Mouse (Mus musculus) left cerebral cortex, postnatal 14 days (tissue): ENCODE data around the gene Prkar2b. TPM values are rescaled to one million over a fixed set of nuclear protein-coding genes. Genes with fewer than 3 reads are reported as not detected.
"Not testable (repeated sequence)": the region's sequence is repeated elsewhere in the genome, so short reads cannot be mapped to it uniquely, and the experiment has no call there.

Experiments
- DNase-seq, 2 experiments: peaks; one replicate each; pipeline ENCODE4 v3.0.0; 2021 to 2022; ENCODE audit warnings: low spot score in 2 of 2, mixed read lengths in 1 of 2
- intact Hi-C: fragments of 180-260 bp; cut with DNase I; formaldehyde crosslinking; loops from one replicate; pipeline ENCODE4 v1.15.1; 2025
- total RNA-seq, 2 experiments: library from RNA; stranded (reverse); gene quantifications; 2 replicates each; pipeline ENCODE4 v1.2.3; 2021

Gene Prkar2b
- total RNA-seq, 2 experiments from 2014 or later = 108 to 113 TPM

DNA sequence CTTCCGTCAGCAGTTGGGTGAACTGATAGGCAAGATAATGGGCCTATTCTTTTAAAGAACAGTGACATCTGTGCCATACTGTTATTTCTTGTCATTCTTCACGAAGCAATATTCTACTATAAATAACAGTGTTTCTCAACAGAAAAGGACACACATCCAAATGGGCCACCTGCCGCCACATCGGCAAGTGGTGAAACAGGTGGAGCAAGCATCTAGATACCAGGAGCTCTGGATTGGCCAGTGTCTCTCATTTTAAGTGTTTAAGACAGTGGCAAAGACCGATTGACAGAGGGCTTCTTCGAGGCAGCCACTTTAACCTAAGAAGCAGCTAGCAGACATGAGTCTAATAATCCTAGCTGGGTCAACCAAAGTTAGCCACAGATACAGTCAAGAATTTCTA lies 44.6 kb downstream of the Prkar2b start:
- intact Hi-C loops = no loop called here
- DNase-seq = no peak

DNA sequence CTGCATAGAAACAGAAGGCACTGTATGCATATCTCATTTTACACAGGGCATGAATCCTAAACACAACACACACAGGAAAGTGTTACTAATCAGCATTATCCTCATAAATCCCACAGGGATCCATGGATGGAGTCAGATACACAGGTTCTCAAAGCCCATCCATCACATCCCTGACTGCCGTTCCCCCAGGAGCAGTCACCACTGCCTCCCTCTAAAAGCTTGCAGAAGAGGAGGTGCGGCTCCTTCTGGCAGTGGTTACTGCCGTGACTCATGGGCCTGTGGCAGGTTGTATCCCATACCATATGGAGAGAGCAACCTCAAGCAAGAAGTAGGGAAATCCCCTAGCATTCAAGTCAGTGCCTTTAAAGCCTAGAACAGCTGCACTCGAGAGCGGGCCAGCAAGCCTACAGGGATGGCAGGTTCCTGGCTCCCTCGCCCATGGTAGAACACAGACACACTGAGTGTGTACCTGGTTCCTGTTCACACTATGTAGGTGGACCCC lies 45.8 kb downstream of the Prkar2b start:
- intact Hi-C loops = no loop called here
- DNase-seq = peak in 1 of 2 experiments; percentile 44

DNA sequence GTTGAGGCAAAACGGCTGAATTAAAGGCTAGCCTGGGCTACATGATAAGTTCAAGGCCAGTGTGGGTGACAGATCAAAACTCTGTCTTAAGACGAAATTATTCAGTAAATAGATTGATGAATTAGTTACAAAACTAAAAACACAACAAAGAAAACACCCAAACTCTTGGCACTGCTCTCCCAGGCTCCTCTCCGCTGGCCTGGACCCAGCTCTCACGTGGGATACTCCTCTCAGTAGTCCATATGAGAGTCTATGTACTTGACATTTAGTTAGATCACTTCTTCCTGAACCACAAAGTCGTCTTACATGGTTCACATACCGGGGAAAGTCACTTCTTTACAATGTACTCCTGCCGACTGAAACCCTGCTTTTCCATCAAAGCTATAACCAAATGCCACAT lies 46.3 kb downstream of the Prkar2b start:
- no peak for DNase-seq
- intact Hi-C loops = no loop called here

DNA sequence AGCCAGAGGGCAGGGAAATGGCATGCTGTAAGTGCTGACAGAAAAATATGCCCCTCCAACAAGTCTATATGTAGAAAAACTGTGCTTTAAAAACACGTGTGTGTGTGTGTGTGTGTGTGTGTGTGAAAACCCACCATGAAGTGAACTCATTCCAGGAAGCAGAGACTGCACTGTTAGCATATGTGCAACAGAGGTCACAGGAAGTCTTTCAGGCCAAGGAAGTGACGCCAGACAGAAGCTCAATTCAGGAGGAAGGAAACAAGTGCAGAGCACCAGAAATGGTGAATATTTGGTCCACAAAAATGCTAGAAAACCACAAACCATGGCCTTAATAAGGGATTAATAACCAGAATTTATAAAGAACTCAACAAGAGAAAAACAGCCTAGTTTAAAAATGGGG lies 48.9 kb downstream of the Prkar2b start:
- intact Hi-C loops = no loop called here
- no peak for DNase-seq

DNA sequence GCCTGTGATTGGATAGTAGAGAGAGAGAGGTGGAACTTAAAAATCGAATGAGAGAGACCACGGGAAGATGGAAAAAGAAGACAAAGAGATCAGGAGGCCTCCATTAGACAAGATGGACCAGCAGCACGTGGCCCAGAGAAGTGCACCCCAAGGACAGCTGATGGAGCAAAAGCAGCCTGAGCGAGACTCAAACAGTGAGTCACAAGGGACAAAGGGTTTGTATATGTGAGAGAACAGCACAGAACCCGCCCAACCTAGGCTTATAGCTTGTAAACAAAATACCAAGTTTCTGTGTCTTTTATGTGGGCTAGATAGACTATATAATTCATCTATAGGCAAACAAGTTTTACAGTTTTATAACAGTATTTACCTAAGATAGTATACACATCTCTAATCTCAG lies 50.0 kb downstream of the Prkar2b start:
- no peak for DNase-seq
- intact Hi-C loops = no loop called here

DNA sequence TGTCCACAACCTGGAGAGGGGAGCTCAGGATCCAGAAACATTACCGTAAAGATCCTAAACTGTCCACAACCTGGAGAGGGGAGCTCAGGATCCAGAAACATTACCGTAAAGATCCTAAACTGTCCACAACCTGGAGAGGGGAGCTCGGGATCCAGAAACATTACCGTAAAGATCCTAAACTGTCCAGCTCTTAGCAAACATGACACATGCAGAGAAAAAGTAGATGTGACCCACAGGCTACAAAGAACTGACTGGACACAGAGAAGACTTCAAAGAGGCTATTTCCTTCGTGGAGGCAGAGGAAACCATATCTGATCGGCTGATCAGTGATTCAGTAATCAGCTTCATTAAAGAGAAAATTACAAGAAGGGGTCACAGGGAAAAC lies 51.1 kb downstream of the Prkar2b start:
- DNase-seq, intact Hi-C loops: not testable (repeated sequence)

DNA sequence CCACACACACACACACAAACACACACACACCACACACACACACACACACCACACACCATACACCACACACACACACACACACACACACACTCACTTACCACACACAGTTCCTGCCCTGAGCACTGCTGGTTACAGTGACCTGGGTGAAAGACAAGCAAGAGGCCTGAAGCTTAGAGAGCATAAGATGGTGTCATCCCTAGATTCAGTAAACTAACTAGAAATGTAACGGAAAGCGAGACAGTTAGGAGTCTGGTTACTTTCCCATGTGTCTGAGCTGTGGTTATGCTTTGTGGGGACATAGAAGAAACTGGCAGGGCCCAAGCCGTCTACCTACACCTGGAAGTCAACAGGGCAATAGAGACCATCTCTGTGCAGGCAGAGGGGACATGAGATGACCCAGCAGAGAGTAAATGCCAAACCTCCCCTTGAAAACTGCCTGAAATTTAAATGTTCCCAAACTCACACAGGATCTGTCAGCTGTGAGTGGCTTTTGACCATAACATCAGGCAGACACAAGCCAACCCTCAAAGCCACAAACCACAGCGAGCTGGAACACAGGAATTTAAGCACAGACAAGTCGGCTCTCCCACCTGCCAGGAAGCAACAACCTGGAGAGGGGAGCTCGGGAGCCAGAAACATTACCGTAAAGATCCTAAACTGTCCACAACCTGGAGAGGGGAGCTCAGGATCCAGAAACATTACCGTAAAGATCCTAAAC lies 51.7 kb downstream of the Prkar2b start:
- no peak for DNase-seq
- intact Hi-C loops = no loop called here

DNA sequence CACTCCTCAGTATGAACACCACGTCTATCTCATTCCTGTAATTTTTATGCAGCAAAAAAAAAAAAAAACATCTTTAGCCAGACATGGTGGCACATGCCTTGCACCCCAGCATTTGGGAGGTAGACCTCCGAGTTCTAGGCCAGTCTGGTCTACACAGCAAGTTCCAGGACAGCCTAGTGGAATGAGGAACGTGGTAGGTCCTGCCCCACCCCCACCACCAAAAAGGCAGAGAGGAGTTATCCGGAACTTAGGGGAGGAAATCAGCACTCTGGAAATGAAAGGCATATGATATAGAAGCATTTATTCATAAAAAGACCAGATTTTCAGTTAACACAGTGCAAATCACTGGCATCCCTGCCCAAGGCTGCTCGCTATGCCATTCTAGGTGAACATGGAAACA lies 52.4 kb downstream of the Prkar2b start:
- intact Hi-C loops = no loop called here
- no peak for DNase-seq

DNA sequence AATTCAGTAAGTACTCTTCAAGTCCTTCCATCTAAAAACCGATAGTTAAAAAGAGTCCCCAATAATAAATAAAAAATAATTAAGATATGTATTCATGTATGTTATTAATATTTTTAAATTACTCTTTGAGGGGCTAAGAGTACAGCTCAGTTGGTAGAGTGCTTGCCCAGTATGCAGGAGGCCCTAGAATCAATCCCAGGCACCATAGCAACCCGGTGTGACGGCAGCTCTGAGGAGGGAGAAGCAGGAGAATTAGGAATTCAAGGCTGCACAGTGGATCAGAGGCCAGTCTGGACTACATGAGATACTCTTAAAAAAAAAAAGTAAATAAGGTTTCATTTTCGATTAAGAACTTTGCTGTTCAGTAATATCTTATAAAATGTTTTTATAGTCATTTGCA lies 53.5 kb downstream of the Prkar2b start:
- DNase-seq = no peak
- intact Hi-C loops = no loop called here

DNA sequence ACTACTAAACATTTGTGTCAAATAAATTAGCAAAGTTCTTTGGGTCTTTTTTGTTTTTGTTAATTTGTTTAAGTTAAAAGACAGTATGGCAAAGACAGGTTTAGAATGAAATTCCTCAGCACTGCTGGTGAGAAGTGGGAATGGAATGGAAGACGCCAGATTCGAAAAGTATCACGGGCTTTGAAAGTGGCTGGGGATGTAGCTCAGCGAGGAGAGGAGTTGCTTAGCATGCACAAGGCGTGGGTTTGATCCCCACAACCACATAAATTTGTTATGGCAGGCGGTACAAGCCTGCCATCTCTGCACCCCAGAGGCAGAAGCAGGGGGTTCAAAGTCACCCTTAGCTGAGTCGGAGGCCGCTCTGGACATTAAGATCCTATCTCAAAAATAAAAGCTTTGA lies 54.1 kb downstream of the Prkar2b start:
- intact Hi-C loops = no loop called here

DNA sequence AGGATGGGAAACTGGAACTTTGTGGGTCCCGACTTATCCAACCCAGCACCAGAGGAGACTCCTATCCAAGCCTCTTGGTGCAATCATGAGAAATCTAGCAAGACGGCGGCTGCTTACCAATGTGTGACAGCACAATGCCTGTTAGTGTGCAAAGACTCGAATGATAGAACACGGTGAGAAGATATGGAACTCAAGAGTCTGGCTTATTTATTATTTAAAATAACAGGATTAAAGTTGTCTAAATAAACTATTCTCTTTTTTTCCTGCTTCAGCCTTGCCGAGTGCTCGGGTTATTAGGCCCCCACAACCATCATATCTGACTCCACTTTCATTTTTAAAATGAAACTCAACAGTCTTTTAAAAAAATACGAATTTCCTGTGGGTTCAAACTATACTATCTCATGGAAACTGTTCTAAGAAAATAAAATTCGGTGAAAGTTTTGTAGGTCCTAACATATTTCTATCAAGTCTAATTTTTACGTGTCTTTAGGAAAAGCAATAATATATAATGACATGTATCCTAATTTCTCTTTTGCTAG lies 54.6 kb downstream of the Prkar2b start:
- DNase-seq = no peak
- intact Hi-C loops = no loop called here

More for the DNA sequence above, 54.1 kb downstream of the Prkar2b start:
- DNase-seq = no peak

DNA sequence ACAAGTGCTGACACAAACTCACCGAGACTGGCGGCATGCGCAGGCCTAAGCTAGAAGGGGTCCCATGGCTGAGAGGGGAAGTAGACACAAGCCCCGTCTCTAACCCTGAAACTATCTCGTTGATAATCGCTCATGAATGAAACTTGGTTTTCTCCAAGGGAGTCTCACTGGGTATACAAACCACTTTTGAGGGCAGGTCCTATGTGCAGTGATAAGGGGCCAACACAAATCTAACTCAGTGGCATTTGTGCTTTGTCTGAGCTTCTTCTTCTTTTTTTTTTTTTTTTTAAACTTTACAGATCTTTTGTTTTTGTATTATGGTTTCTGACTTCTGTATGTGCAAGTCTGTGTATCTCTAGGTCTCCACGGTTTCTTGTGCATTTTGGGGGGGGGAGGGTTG lies 60.6 kb downstream of the Prkar2b start:
- intact Hi-C loops = no loop called here
- no peak for DNase-seq

DNA sequence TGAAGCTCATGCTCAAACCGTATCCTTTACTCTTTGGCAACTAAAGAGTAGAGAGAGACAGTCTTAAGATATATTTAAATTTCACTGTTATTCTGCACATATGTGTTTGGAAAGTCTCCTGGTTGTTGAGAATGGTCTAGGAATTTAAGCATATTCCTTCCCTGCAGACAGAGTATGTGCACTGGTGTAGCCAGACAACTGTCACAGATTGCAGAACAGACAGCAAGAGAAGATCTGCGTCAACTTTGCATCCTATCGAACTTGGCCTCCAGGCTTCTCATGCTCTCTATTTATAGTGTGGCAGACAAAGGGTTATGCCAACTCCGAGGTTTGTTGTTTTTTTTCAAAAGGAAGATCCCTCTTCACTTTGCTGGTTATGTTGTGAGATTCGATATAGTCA lies 62.4 kb downstream of the Prkar2b start:
- DNase-seq = no peak
- intact Hi-C loops = no loop called here

DNA sequence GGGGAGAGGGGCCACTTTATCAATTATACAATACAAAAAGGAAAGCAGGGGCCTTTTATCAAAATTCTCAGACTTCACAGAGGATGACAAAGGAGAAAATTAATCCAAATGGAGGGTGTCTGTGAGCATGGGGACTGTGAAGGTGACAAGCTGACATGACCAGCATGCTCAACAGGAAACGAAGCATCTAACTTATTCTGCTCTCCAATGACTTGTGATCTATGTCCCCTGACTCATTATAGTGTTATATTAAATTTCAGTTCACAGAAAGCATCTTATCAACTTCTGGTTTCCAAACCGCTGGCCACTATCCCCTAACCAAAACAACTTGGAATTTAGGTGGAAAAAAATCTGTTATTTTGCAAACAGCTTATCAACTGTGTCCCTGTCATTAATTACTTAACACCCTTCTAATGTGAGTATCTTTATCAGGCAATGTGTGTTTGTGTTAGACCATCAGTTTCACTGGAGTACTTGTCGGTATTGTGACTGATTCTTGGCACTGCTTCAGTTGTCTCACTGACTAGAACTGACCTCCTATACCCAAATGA lies 63.7 kb downstream of the Prkar2b start:
- intact Hi-C loops = no loop called here
- no peak for DNase-seq

DNA sequence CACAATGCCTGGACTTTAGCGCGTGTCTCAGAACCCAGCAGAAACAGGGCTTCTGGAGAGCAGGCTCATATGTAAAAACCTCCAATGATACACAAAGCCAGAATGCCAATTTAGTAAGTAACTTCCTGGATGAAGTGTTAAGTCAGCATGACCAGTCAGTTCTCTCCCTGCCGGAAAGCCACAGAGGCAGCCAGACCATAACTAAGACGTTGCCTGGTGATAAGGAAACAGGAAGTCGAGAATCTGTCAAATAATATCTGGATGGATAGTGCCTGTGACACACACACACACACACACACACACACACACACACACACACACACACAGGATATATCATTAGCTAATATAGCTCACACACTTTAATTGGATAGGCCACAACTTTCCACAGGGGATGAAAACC lies 64.2 kb downstream of the Prkar2b start:
- no peak for DNase-seq
- intact Hi-C loops = no loop called here

DNA sequence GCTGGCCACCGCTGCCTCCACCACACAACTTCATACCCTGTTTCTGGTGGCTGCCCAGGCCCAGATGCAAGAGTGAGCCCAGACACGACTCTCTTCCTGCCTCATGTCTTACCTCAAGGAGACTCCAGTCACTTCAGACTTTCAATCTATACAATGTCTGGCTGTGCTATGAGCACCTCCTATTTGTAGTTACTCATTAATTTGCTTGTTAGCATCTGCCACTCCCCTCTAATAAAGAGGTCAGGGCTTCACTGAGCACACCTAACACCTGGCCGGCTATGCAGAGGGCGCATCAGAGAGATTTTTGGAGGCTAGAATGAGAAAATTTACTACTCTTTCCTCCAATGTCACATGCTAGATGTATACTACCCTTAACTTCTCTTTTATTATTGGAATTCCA lies 70.5 kb downstream of the Prkar2b start:
- intact Hi-C loops = no loop called here
- DNase-seq = no peak

DNA sequence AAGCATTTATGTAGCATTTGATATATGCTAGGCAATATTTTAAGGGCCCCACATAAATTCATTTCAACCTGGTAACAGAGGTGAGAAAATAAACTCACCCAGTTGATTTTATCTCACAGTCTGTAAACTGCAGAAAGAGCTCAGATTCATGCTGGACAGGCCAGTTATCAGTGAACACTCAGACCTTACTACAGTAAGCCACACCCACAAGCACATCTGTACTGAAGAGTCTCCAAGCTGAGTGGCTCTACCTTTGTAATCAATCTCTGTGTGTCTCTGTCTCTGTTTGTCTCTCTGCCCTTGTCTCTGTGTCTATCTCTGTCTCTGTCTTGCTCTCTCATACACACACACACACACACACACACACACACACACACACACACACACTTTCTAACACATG lies 71.4 kb downstream of the Prkar2b start:
- intact Hi-C loops = no loop called here
- DNase-seq = no peak

DNA sequence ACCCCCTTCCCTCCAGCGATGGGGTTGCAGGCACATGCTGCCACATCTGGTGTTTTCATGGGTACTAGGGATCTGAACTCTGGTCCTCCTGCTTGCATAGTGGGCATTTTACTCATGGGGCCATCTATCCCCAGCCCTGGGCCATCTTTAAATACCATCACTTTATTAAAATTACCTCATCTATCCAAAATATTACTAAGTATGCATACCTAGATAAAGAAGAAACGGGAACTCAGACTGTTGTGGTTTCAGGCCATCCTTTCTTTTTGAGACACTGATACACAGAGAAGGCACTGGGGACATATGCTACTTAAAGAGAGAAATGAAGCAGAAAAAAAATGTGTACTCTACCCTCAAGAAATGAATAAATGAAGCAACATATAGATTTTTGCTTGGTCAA lies 74.6 kb downstream of the Prkar2b start:
- DNase-seq = no peak
- intact Hi-C loops = no loop called here

DNA sequence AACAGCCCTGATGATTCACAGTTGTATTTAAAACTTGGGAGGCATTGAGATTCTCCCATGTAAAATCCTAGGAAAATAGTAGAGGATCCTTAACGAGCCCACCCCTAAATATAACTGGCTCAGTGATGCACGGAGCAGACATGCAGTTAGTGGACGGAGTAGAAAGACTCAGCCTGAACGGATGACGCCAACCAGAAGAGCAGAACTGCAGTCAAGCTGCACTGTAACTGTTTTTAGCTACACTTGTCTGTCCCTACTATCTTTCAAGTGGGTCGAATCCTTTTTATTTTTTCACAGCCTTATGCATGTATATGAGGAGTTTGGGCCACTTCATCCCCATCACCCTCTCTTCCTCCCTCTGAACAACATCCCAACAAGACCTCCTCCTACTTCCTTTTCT lies 75.4 kb downstream of the Prkar2b start:
- DNase-seq = no peak
- intact Hi-C loops = no loop called here

DNA sequence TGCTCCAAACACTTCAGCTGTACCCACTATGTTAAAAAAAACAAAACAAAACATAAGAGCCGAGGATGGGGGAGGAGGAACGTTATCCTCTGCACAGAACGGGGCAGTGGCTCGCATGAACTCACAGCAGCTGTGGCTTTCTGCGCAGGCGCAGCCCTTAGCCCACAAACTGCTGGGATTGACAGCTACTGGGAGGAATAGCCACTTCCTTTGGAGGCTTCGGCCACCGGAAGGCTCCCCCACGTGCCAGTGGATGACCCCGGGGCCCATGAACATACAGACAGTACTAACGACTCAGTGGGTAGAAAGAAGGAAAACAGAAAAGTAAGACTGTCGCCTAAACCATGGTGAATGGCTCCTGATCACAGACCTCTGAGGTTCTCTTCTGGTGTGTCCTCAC lies 76.4 kb downstream of the Prkar2b start:
- intact Hi-C loops = no loop called here
- DNase-seq = no peak

DNA sequence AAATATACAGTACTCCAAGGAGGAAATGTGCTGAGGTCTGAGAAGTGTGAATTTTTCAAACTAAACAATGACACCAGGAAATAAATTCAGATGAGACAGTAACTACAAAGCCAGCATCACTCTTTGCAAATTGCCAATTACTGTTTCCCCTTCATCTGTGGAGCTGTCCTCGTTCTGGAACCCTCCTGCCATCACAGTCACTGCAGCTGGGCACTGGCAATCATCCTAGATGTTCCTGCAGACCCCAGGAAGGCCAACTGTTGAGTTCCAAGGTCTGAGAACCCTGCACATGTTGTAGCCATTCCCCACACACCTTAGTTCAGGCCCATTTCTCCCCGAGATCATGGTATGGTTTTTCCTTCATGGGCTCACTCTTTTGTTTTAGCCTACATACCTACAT lies 76.9 kb downstream of the Prkar2b start:
- intact Hi-C loops = no loop called here
- DNase-seq = no peak
